Mouse (Mus musculus): ENCODE measurements around the gene Atl3. TPM values are rescaled to one million over a fixed set of nuclear protein-coding genes. Genes with fewer than 3 reads are reported as not detected.

Atl3 gene
- 10 to 100 TPM; 45.4 to 49.1 TPM for total RNA-seq (2023)

DNA sequence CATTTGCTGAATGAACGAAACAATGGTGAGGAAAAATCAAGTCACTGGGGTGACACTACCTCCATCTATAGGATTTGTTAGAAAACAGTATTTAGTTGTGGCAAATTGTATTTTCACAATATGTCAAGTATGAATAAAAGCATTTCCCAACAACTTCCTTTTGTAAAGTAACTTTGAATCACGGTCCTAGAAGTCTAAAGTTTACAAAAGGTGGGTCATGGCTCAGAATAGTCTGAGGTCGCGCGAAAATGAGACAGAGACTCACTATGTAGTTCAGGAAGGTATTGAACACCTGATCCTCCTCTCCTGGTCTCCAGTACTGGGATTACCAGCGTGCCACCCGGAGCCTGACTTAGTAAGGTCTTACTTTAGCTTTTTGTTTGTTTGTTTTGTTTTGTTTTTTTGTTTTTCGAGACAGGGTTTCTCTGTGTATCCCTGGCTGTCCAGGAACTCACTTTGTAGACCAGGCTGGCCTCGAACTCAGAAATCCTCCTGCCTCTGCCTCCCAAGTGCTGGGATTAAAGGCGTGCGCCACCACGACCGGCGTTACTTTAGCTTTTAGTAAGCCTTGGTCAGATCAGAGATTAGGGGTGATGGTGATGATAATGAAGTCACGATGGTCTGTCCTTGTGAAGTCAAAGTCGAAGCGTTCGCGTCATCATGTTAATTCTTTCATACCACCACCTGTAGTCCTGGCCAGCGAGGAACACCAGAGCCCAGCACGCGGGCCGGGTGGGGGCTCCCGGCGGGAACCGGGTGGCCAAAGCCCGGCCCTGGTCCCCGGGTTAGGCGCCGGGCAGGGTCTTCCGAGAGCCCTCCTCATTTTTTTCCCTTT, at the start of gene Atl3:
Gene Atl3, plus strand, starts transcription at position 689 of the 835 bp plus-strand sequence.

DNA sequence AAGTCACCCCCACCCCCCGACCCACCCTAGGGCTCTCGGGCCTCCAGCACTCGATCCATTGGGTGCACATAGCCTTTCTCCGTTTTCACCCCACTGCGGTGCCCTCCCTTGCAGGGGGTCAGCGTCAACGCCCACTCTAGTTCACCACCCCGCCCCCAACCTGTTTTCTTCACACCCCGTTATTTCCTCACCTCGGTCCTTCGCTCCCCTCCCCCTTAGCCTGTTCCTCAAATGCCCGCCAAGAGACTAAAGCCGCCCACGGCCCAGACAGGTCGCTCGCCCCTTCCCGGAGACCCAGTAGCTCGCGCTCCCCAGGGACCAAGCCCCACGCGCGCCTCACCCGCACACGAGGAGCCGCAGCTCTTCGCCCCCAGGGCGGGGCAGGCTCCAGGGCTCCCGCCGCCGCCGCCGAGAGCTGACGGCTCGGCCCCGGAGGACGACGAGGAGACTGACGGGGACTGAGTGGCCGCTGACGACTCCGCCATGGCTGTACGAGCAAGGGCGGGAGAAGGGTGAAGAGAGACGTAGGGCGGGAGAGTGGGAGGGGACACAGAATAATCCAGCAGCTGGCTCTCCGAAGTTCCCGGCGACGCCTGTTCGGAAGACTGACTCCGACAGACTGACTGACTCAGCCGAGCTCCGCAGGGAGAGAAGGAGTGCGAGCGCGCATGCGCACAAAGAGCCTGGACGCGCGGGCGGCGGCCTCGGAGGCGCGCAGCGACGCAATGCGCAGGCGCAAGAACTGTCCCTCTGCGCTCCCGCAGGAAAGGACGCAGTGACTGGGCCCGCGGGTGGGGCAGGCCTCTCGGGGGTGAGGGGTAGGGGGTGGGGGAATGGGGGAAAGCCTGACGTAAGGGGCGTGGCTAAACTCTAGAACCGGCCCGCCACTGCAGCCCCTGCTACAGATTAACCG, 11.0 kb upstream of the Atl3 start, which contains the start of gene Rtn3:
Gene Rtn3, minus strand, starts transcription at position 683 of the 913 bp plus-strand sequence.

DNA sequence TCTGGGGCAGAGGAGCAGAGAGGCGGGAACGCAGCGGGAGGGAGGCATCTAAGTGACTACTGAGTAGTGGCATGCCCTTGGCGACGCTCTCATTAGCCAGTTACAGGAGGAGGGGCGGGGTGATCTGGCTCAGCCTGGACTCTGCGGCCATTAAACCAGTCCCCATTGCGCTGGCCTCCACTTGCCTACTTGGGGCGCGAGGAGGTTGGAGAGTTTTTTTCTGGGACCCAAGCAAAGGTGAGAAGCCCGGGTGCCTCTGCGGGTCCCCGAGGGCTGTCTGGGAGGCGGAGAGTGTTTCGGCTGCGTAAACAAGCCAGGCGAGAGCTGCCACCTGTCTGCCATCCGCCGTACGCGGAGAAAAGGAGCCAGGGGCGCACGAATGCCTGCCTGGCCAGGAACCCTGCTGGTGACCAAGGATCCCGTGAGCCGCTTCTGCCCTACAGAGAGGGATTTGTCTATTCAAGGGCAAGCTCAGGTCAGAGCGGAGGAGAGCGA, 63.5 kb downstream of the Atl3 start, which contains the start of gene Pla2g16:
Gene Pla2g16, plus strand, starts transcription at position 132 of the 495 bp plus-strand sequence.

Other genes starting within 250 kb of the Atl3 start
- not detected for gene Rcor2, start 226.7 kb upstream of the Atl3 start, total RNA-seq (2023)
- gene Mark2, start 152.2 kb upstream of the Atl3 start, total RNA-seq (2023), result 100 to 1,000 TPM; 140 to 159 TPM
- 10 to 100 TPM; 15.7 to 21.1 TPM for gene Spindoc, start 111.0 kb upstream of the Atl3 start, total RNA-seq (2023)
- 1 to 10 TPM; 3.2 to 3.4 TPM for gene 2700081O15Rik, start 76.4 kb upstream of the Atl3 start, total RNA-seq (2023)
- 10 to 100 TPM; 84.6 to 85.5 TPM for gene Rtn3, start 10.8 kb upstream of the Atl3 start, total RNA-seq (2023)
- gene Pla2g16, start 63.4 kb downstream of the Atl3 start, total RNA-seq (2023), result 1 to 10 TPM; 8.9 to 9.8 TPM
- gene Lgals12, start 113.2 kb downstream of the Atl3 start, total RNA-seq (2023), result not detected
- gene Hrasls5, start 118.5 kb downstream of the Atl3 start, total RNA-seq (2023), result not detected
- not detected for gene Slc22a19, start 217.3 kb downstream of the Atl3 start, total RNA-seq (2023)